Mouse (Mus musculus) forebrain, embryonic 10.5 days (tissue): ENCODE results near the gene Fam167b. TPM values are rescaled to one million over a fixed set of nuclear protein-coding genes. Genes with fewer than 3 reads are reported as not detected.
A peak's percentile ranks its signal among the peaks of the same experiment; 100 is the strongest.

Experiments used
- DNase-seq: peaks from one replicate; pipeline ENCODE4 v3.0.0-alpha.2; 2017; ENCODE audit warnings: low spot score; ENCODE audit errors: extremely low spot score
- H3K27ac ChIP-seq: fragments of 300-500 bp; sonication (generic); 2 replicates; pipeline ENCODE4 v1.5.1; 2016; ENCODE audit warnings: mild to moderate bottlenecking
- H3K27me3 ChIP-seq: fragments of 300-500 bp; sonication (generic); 2 replicates; pipeline ENCODE4 v1.6.1; 2016; ENCODE audit warnings: mild to moderate bottlenecking; ENCODE audit not compliant: poor library complexity, severe bottlenecking
- H3K36me3 ChIP-seq: fragments of 300-500 bp; sonication (generic); replicated peaks from 2 replicates; pipeline ENCODE4 v1.6.1; 2016; ENCODE audit warnings: mild to moderate bottlenecking, moderate library complexity
- H3K4me1 ChIP-seq: fragments of 300-500 bp; sonication (generic); 2 replicates; pipeline ENCODE4 v1.6.1; 2016
- H3K4me3 ChIP-seq: fragments of 300-500 bp; sonication (generic); 2 replicates; pipeline ENCODE4 v1.5.1; 2016; ENCODE audit warnings: mild to moderate bottlenecking, moderate library complexity
- H3K9me3 ChIP-seq: fragments of 300-500 bp; sonication (generic); 2 replicates; pipeline ENCODE4 v1.6.1; 2016; ENCODE audit warnings: mild to moderate bottlenecking, moderate library complexity
- WGBS: fragments of 180-500 bp; shearing (Covaris S2); methylation state at CpG from one replicate; pipeline ENCODE4 v1.1.7; 2016; 5-methylcytosine and 5-hydroxymethylcytosine counted together
- polyA plus RNA-seq: library from polyadenylated mRNA; unstranded; fragments of >200 nt; fragmentation: Nextera tagmentation; extraction: Ambion mirVana; gene quantifications from 2 replicates; pipeline ENCODE4 v1.2.1, GENCODE M21; 2016

The Fam167b gene
- polyA plus RNA-seq, 1 experiment from 2014 or later: 1.2 TPM

DNA sequence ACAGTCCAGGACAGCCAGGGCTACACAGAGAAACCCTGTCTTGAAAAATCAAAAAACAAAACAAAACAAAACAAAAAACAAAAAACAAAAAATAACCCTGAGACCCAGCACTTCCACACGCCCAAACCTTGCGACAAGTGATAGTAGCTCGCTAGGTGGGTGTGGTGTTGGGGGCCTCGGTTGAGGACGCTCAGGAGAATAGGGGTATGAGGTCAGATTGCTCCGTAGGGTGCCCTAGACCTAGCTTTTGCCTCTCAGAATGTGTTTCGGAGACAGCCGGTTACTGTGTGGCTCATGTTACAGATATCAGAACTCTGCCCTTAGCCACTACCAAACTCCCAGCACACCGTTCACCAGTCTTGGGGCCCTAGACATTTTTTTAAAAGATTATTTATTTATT, 7.4 kb upstream of the Fam167b start:
- Histone ChIP-seq H3K36me3 (peaks cover 10% of the 10 kb centered on the region), H3K9me3 (no peaks in the 10 kb centered on the region), H3K27me3 (no peaks in the 10 kb centered on the region), H3K27ac (peak overlapping the region; percentile 78), H3K4me1 (peaks cover 20% of the 10 kb centered on the region), H3K4me3 (peak overlapping the region; percentile 57)
- 81% methylated on average over 9 of the region's 9 CpGs for WGBS
- no peak for DNase-seq

DNA sequence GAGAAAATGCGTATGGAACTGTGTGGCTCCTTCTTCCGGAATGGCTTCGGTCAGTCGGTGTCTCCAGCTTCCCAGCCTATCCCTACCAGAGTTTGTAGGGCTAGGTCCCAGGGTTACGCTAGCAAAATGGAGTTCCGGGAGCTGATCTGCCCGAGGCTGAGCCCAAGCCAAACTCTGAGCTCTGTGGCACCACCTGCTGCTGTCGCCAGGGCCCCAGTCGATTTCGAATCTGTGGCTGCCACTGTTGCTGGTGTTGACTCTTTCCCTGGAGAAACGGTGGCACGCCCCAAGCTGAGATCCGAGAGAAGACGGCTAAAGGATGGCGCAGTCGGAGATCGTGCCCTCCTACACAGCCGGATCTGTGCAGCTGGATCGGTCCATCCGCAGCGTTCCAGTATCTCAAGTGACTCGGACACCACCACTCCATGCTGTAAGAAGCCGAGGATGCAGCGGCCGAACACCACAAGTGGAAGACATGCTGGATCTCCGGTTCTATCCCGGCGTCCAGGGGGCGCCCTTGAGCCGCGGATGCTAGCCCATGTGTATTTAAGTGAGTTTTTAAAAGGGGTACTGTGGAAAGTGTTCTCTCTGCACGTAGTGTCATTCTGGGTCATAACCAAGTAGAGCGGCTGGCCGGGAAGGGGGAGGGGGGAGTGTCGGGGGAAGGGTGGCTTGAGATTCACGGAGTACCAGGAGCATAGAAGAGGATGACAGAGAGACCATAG, 6.7 kb upstream of the Fam167b start:
- peak overlapping the region; percentile 57 for H3K4me3 ChIP-seq
- peak overlapping the region; percentile 78 for H3K27ac ChIP-seq
- no peaks in the 10 kb centered on the region for H3K9me3 ChIP-seq
- H3K4me1 ChIP-seq: peaks cover 20% of the 10 kb centered on the region
- H3K27me3 ChIP-seq: no peaks in the 10 kb centered on the region
- WGBS: 3% methylated on average over 36 of the region's 36 CpGs
- H3K36me3 ChIP-seq: peaks cover 3% of the 10 kb centered on the region
- DNase-seq: peak; percentile 83

DNA sequence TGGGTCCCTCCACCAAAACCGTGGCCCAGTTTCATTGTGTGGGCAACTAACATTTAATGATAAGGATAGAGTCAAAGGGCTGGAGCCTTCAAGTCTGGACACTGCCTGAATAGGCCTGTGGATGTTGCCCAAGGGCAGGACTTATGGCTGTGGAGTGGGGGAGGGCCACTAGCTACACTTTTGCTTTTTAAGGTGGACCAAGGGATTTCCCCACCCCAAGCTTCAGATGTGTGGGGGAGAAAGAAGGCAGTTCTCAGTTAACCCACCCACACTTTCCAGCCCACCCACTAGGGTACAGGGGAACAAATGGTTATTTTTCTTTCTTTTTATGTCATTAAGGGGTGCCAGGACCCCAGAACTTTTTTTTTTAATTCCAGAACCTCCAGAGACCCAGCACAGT, 6.0 kb upstream of the Fam167b start:
- 77% methylated on average over 1 of the region's 1 CpGs for WGBS
- H3K4me1 ChIP-seq: peaks cover 20% of the 10 kb centered on the region
- H3K9me3 ChIP-seq: no peaks in the 10 kb centered on the region
- H3K4me3 ChIP-seq: peak overlapping the region; percentile 57
- peak overlapping the region; percentile 78 for H3K27ac ChIP-seq
- H3K27me3 ChIP-seq: no peaks in the 10 kb centered on the region
- DNase-seq: no peak
- H3K36me3 ChIP-seq: no peaks in the 10 kb centered on the region

DNA sequence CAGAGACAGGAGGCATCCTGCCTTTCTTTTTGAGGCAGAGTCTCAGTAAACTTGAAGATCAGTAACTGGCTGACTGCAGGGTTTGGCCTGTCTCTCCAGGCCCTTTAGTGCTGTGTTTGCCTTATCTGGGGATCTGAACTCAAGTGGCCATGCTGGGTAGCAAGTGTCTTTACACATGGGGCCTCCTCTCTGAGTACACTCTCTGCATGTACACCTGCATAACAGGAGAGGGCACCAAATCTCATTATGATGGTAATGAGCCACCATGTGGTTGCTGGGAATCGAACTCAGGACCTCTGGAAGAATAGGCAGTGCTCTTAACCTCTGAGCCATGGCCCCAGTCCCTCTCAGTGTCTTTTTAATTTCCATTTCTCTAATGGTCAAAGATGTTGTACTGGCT, 3.9 kb upstream of the Fam167b start:
- WGBS: 94% methylated on average over 1 of the region's 1 CpGs
- H3K4me3 ChIP-seq: no peak overlapping the region
- H3K27me3 ChIP-seq: peaks cover 5% of the 10 kb centered on the region; the same call in 1 of the 2 replicates
- H3K36me3 ChIP-seq: no peaks in the 10 kb centered on the region
- DNase-seq: no peak
- peaks cover 21% of the 10 kb centered on the region for H3K4me1 ChIP-seq
- no peaks in the 10 kb centered on the region for H3K9me3 ChIP-seq
- H3K27ac ChIP-seq: no peak overlapping the region

DNA sequence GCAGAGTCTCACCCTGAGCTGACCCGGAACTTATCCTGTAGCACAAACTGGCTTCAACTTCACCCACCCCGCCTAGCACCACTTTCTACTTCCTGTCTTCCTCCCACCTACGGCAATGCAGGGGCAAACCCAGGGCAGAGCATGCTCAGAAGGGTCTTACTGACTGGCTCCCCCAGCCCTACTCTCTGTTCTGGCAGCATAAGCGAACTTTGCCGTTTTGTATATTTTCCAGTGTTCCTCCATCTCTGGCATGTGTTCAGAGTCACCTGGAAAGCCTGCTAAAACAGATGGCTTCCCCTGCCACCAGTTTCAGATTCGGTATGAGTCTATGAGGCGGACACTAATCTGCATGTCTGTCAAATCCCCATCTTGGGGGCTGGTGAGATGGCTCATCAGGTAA, 2.0 kb upstream of the Fam167b start:
- WGBS: 76% methylated on average over 7 of the region's 7 CpGs
- no peak for DNase-seq
- Histone ChIP-seq H3K4me3 (no peak overlapping the region), H3K36me3 (no peaks in the 10 kb centered on the region), H3K27me3 (peaks cover 5% of the 10 kb centered on the region; the same call in 1 of the 2 replicates), H3K27ac (no peak overlapping the region), H3K9me3 (no peaks in the 10 kb centered on the region), H3K4me1 (peaks cover 21% of the 10 kb centered on the region)

DNA sequence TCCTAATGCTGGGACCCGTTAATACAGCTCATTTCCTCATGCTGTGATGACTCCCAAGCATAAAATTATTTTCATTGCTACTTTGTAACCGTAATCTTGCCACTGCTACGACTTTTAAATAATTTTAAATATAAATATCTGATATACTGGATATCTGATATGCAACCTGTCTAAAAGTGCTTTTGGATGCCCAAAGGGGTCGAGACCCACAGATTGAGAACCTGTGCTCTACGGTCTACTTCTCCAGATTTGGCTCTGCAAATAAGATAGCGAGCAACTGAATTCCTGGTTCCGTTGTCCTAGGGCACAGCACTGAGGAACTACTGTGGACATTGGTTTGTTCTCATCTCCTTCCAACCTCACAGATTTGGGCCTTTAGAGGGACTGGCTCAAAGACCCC, 661 bp downstream of the Fam167b start:
- no peak for DNase-seq
- Histone ChIP-seq H3K4me1 (peaks cover 10% of the 10 kb centered on the region), H3K9me3 (no peaks in the 10 kb centered on the region), H3K4me3 (no peak overlapping the region), H3K36me3 (no peaks in the 10 kb centered on the region), H3K27ac (no peak overlapping the region), H3K27me3 (peaks cover 5% of the 10 kb centered on the region; the same call in 1 of the 2 replicates)
- WGBS: 86% methylated on average over 7 of the region's 7 CpGs

DNA sequence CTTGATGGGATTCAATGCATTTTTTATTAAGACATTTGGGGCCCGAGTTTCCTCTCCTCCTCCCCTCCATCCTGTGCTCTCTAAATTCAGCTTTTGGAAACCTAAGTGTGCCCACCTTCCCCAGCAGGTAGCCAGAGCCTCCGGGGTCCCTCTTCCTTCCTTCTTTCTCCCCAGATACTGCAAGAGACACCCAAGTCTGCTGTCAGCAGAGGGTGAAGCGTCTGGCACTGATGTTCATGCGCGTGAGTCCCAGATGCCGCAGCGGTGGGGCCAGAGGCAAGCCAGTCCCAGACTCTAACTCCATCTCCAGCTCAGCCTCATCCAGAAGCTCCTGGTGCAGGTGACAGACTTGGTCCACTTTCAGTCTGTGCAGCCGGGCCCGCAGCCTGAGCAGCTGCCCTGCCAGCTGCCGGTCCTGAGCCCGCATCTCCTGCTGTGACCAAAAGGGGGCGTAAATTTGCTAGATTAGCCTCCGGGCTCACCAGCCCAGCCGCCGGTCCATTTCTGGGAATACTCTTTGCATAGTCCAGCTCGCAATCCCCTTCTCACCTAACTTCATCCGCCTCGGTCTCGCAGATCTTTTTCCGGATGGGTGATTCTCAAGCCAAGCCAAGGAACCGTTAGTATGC, 1.4 kb downstream of the Fam167b start:
- H3K36me3 ChIP-seq: no peaks in the 10 kb centered on the region
- peak overlapping the region; percentile 8; the same call in 1 of the 2 replicates for H3K27ac ChIP-seq
- H3K4me3 ChIP-seq: 0 out of 2 replicates have a peak overlapping the region, but pooled peaks have one; percentile 13
- H3K4me1 ChIP-seq: peaks cover 10% of the 10 kb centered on the region
- WGBS: 39% methylated on average over 21 of the region's 21 CpGs
- no peaks in the 10 kb centered on the region for H3K9me3 ChIP-seq
- peak; percentile 62 for DNase-seq
- peaks cover 5% of the 10 kb centered on the region; the same call in 1 of the 2 replicates for H3K27me3 ChIP-seq

DNA sequence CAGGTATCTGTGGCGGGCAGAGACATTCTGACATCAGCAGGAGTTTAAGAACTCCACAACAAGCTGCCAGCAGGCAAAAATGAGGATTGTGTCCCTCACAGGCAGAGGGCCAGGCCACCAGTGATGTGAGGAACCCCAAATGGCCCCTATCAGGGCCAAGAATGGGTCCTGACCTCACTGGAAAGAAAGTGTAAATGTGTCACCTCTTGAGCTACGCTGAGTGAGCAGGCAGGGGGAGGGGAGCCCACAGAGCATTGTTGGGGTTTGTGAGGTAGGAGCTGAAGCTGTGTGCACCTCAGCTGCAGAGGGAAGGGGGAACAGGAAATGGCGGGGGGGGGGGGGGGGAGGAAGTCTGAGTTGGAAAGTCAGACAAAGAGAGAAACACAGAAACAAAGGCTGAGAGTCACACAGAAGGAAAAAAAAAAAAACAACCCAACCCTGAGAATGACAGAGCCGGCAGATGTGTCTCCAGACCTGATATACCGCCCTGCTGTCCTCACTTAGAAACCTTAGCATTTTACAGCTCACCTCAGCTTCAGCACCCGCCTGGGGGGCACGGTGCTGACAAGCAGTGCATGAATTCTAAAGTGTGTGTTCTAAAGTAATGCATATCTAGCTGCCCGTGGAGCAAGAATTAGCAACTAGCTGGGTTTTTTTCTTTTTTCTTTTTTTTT, 3.0 kb downstream of the Fam167b start:
- 70% methylated on average over 7 of the region's 8 CpGs for WGBS
- DNase-seq: no peak
- Histone ChIP-seq H3K27ac (peak overlapping the region; percentile 44; the same call in 1 of the 2 replicates), H3K27me3 (peaks cover 5% of the 10 kb centered on the region; the same call in 1 of the 2 replicates), H3K4me1 (peaks cover 10% of the 10 kb centered on the region), H3K4me3 (no peak overlapping the region), H3K9me3 (no peaks in the 10 kb centered on the region), H3K36me3 (no peaks in the 10 kb centered on the region)

DNA sequence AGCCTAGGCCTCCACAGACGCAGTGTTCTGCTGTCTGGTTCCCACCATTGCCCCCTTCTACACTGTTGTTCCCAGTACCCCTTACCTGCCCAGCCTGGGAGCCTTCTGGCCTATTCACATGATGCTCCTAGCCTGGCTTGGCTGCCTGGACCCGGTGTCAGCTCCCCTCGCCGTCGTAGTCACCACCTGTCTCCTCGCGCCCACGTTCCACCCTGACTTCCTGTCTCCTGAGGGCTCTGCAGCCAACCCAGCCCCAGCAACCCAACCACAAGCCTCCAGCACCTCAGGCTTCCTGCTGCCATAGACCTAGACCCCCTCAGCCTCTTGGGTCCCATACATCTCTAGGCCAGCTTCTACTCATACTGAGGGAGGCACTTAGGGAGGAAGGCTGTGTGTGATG, 4.9 kb downstream of the Fam167b start, which contains the start of gene Lck:
TSS of gene Lck (minus strand) at position 212 of the 400 bp plus-strand sequence.
- Histone ChIP-seq H3K36me3 (no peaks in the 10 kb centered on the region), H3K9me3 (no peaks in the 10 kb centered on the region), H3K4me3 (no peak within 1 kb of the TSS), H3K4me1 (peaks cover 10% of the 10 kb centered on the region), H3K27ac (no peak within 1 kb of the TSS), H3K27me3 (peaks cover 5% of the 10 kb centered on the region; the same call in 1 of the 2 replicates)
- DNase-seq: no peak
- WGBS: 91% methylated on average over 8 of the region's 8 CpGs

DNA sequence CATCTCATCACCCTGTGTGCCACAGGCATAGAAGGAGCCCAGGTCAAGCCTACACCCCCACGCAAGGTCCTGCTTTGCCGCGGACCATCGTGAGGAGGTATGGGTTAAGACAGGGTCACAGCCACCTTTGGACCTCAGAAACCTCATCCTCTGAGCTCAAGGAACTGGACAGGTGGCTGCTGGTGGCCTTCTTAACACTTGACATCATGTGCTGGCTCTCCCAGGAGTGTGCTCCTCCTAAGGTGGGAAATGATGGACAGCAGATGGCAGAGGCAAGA, 5.3 kb downstream of the Fam167b start:
- H3K9me3 ChIP-seq: no peaks in the 10 kb centered on the region
- no peak for DNase-seq
- WGBS: 96% methylated on average over 4 of the region's 4 CpGs
- no peak overlapping the region for H3K27ac ChIP-seq
- H3K36me3 ChIP-seq: no peaks in the 10 kb centered on the region
- peaks cover 3% of the 10 kb centered on the region; the same call in 1 of the 2 replicates for H3K27me3 ChIP-seq
- no peak overlapping the region for H3K4me3 ChIP-seq
- H3K4me1 ChIP-seq: peaks cover 10% of the 10 kb centered on the region

DNA sequence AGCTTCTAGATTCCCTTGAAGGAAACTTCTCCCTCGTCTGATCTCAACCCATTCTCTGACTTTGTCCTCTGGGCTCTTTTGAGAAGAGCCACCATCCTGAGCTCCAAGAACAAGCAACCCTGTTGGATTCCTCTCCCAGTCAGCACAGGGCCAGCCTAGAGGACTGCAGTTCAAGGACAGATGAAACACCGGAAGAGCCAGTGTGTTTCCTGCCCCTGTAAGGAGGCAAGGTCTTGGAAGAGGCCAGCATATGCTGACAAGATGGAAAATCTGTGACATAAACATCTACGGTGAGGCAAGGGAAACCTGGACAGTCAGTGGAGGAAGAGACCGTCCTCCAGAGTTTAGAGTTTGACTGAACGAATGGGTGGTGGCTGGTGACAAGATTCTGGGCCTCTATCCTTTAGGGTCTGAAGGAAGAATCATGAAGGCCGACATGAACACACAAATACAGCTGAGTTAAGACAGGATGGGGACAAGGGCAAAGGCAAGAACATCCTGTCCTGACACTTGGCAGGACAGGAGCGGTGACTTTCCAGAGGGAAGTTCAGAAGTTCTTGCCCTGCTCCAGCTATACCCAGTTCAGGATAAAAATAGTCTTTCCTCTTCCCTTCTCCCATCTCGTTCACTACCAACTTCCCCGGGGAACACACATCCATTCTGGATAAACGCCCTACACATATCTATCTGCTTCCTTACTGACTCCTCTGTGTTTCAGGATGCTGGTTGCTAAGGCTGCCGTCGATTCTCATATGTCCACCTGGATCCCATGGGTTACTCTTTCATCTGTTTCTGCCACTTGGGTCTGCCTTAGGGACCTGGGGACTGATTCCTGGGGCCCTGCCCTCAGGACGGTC, 5.9 kb downstream of the Fam167b start:
- 88% methylated on average over 13 of the region's 13 CpGs for WGBS
- H3K9me3 ChIP-seq: no peaks in the 10 kb centered on the region
- no peak overlapping the region for H3K4me3 ChIP-seq
- no peak for DNase-seq
- no peak overlapping the region for H3K27ac ChIP-seq
- no peaks in the 10 kb centered on the region for H3K27me3 ChIP-seq
- no peaks in the 10 kb centered on the region for H3K36me3 ChIP-seq
- peaks cover 10% of the 10 kb centered on the region for H3K4me1 ChIP-seq

DNA sequence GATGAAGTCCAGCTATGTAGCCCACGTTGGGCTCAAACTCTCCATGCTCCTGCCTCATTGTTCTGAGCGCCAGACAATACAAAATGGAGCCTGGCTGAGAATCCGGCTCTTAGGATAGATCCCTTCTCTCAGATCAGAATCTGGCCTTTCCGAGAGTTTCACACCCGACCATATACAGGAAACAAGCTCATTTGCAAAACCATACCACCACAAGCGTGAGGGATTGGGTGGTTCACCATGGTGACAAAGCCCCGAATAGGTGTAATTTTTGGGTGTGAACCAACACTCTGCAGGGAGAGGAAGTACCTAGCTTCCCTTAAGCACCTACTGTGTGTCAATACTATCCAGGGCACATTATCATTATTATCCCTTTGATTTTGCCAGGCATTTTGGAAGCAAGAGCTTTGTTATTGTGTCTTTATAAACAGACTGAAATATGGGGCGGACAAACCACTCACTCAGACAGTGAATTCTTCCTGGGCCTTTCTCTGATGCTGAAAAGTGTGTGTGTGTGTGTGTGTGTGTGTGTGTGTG, 6.7 kb downstream of the Fam167b start:
- WGBS: 83% methylated on average over 8 of the region's 8 CpGs

More for the DNA sequence above, 6.7 kb downstream of the Fam167b start:
- no peaks in the 10 kb centered on the region for H3K27me3 ChIP-seq
- no peak overlapping the region for H3K4me3 ChIP-seq
- H3K4me1 ChIP-seq: peaks cover 3% of the 10 kb centered on the region; the same call in 1 of the 2 replicates
- no peaks in the 10 kb centered on the region for H3K36me3 ChIP-seq
- no peak overlapping the region for H3K27ac ChIP-seq
- no peaks in the 10 kb centered on the region for H3K9me3 ChIP-seq
- no peak for DNase-seq
